Mouse (Mus musculus) myocyte (in vitro differentiated cells): ENCODE results near the gene Frmd4a.

Source experiments
- CEBPB ChIP-seq: IDR thresholded peaks from 2 replicates; pipeline ENCODE4 v1.6.1; 2011; ENCODE audit warnings: mild to moderate bottlenecking, moderate library complexity; ENCODE audit not compliant: poor library complexity, insufficient read depth, severe bottlenecking
- E2F4 ChIP-seq: IDR thresholded peaks from one replicate; pipeline ENCODE4 v1.6.1; 2011; ENCODE audit warnings: mild to moderate bottlenecking, control low read depth, moderate library complexity; ENCODE audit not compliant: insufficient read depth
- MAX ChIP-seq: IDR thresholded peaks from one replicate; pipeline ENCODE4 v1.6.1; 2011; ENCODE audit warnings: low read depth, mild to moderate bottlenecking, control low read depth
- MYOD1 ChIP-seq, 3 experiments: IDR thresholded peaks; one replicate each; pipeline ENCODE4 v1.6.1; 2011; ENCODE audit warnings: control low read depth in 2 of 3, low read depth in 2 of 3, mild to moderate bottlenecking in 2 of 3, moderate library complexity in 1 of 3; ENCODE audit not compliant: insufficient read length in 2 of 3, control insufficient read depth in 1 of 3
- POLR2A ChIP-seq: IDR thresholded peaks from one replicate; pipeline ENCODE4 v1.6.1; 2011; ENCODE audit warnings: low read depth, mild to moderate bottlenecking, control low read depth, moderate library complexity; ENCODE audit not compliant: insufficient read length
- POLR2AphosphoS2 ChIP-seq: IDR thresholded peaks from one replicate; pipeline ENCODE4 v1.6.1; 2011; ENCODE audit warnings: low read depth, control low read depth; ENCODE audit not compliant: insufficient read length
- REST ChIP-seq: IDR thresholded peaks from one replicate; pipeline ENCODE4 v1.6.1; 2011; ENCODE audit warnings: mild to moderate bottlenecking, control low read depth, moderate library complexity; ENCODE audit not compliant: insufficient read depth, insufficient read length
- TCF12 ChIP-seq: IDR thresholded peaks from one replicate; pipeline ENCODE4 v1.6.1; 2011; ENCODE audit warnings: mild to moderate bottlenecking, control low read depth; ENCODE audit not compliant: poor library complexity, insufficient read depth, severe bottlenecking
- USF1 ChIP-seq: IDR thresholded peaks from one replicate; pipeline ENCODE4 v1.6.1; 2011; ENCODE audit warnings: low read depth, mild to moderate bottlenecking, control low read depth, moderate library complexity

GRCm38 (mm10) chr2:4157396-4157795, 139.9 kb downstream of the Frmd4a start:
- TF ChIP-seq E2F4 (no peak), POLR2AphosphoS2 (no peak), MAX (no peak), POLR2A (no peak), TCF12 (no peak), CEBPB (no peak), USF1 (no peak), REST (no peak), MYOD1 (IDR thresholded peaks at IDR 0.05; ENCODE audit: control insufficient read depth in 1 of 3, insufficient read length in 2 of 3, low read depth in 2 of 3) (no peak)
